Mouse (Mus musculus) limb, embryonic 10.5 days (tissue): ENCODE measurements around the gene Coa3. TPM values are rescaled to one million over a fixed set of nuclear protein-coding genes. Genes with fewer than 3 reads are reported as not detected.

Experiments used
- DNase-seq: peaks from one replicate; pipeline ENCODE4 v3.0.0-alpha.2; 2017; ENCODE audit warnings: low spot score
- H3K27ac ChIP-seq: fragments of 300-500 bp; sonication (generic); 2 replicates; pipeline ENCODE4 v1.5.1; 2016; ENCODE audit warnings: mild to moderate bottlenecking
- H3K27me3 ChIP-seq: fragments of 300-500 bp; sonication (generic); 2 replicates; pipeline ENCODE4 v1.6.1; 2016; ENCODE audit warnings: low read depth, mild to moderate bottlenecking; ENCODE audit not compliant: poor library complexity, severe bottlenecking
- H3K36me3 ChIP-seq: fragments of 300-500 bp; sonication (generic); 2 replicates; pipeline ENCODE4 v1.6.1; 2016; ENCODE audit warnings: mild to moderate bottlenecking, moderate library complexity
- H3K4me1 ChIP-seq: fragments of 300-500 bp; sonication (generic); 2 replicates; pipeline ENCODE4 v1.6.1; 2016
- H3K4me3 ChIP-seq: fragments of 300-500 bp; sonication (generic); 2 replicates; pipeline ENCODE4 v1.5.1; 2016; ENCODE audit warnings: mild to moderate bottlenecking, moderate library complexity
- H3K9me3 ChIP-seq: fragments of 300-500 bp; sonication (generic); replicated peaks from 2 replicates; pipeline ENCODE4 v1.6.1; 2016; ENCODE audit warnings: mild to moderate bottlenecking
- WGBS: fragments of 180-500 bp; shearing (Covaris S2); methylation state at CpG from one replicate; pipeline ENCODE4 v1.1.7; 2016; 5-methylcytosine and 5-hydroxymethylcytosine counted together
- polyA plus RNA-seq: library from polyadenylated mRNA; unstranded; fragments of >200 nt; fragmentation: Nextera tagmentation; extraction: Ambion mirVana; gene quantifications from 2 replicates; pipeline ENCODE4 v1.2.1, GENCODE M21; 2016

Gene Coa3
- polyA plus RNA-seq, 1 experiment from 2014 or later, result 187 TPM

GRCm38 (mm10) chr11:101307744-101308143 lies 28.8 kb upstream of the Coa3 start:
- Histone ChIP-seq H3K9me3 (no peaks in the 10 kb centered on the region), H3K27ac (no peak overlapping the region), H3K36me3 (no peaks in the 10 kb centered on the region), H3K4me3 (no peak overlapping the region), H3K27me3 (no peaks in the 10 kb centered on the region), H3K4me1 (no peaks in the 10 kb centered on the region)
- no peak for DNase-seq
- 43% methylated on average over 5 of the region's 5 CpGs for WGBS

- Histone ChIP-seq H3K4me3 (peak within 1 kb of the TSS; percentile 83), H3K27ac (peak within 1 kb of the TSS; percentile 84), H3K27me3 (no peaks in the 10 kb centered on the region), H3K36me3 (peaks cover 28% of the 10 kb centered on the region), H3K9me3 (no peaks in the 10 kb centered on the region), H3K4me1 (peaks cover 17% of the 10 kb centered on the region)
- DNase-seq, result peak; percentile 99
- WGBS, result 6% methylated on average over 39 of the region's 39 CpGs
These were observed 23.3 kb upstream of the Coa3 start, which contains the start of gene Becn1 for GRCm38 (mm10) chr11:101302004-101302798. Gene Becn1 (minus strand): TSS chr11:101302286.

- DNase-seq, result no peak
- Histone ChIP-seq H3K4me3 (peak overlapping the region; percentile 83), H3K9me3 (no peaks in the 10 kb centered on the region), H3K27me3 (no peaks in the 10 kb centered on the region), H3K27ac (peak overlapping the region; percentile 84), H3K4me1 (peaks cover 17% of the 10 kb centered on the region), H3K36me3 (peaks cover 34% of the 10 kb centered on the region)
- 13% methylated on average over 26 of the region's 26 CpGs for WGBS
These were observed 22.5 kb upstream of the Coa3 start for GRCm38 (mm10) chr11:101301299-101302003.

- peak overlapping the region; percentile 83 for H3K4me3 ChIP-seq
- WGBS, result 68% methylated on average over 7 of the region's 7 CpGs
- H3K27ac ChIP-seq, result no peak overlapping the region
These were observed 22.0 kb upstream of the Coa3 start for GRCm38 (mm10) chr11:101300881-101301280.

GRCm38 (mm10) chr11:101295191-101295590 lies 16.3 kb upstream of the Coa3 start:
- Histone ChIP-seq H3K9me3 (no peaks in the 10 kb centered on the region), H3K36me3 (peaks cover 94% of the 10 kb centered on the region)
- 96% methylated on average over 8 of the region's 8 CpGs for WGBS

More at GRCm38 (mm10) chr11:101300881-101301280, 22.0 kb upstream of the Coa3 start:
- Histone ChIP-seq H3K27me3 (no peaks in the 10 kb centered on the region), H3K4me1 (peaks cover 17% of the 10 kb centered on the region), H3K36me3 (peaks cover 39% of the 10 kb centered on the region), H3K9me3 (no peaks in the 10 kb centered on the region)
- no peak for DNase-seq

GRCm38 (mm10) chr11:101291231-101291630 lies 12.3 kb upstream of the Coa3 start:
- H3K36me3 ChIP-seq, result peaks cover 98% of the 10 kb centered on the region
- DNase-seq, result no peak
- no peaks in the 10 kb centered on the region for H3K27me3 ChIP-seq
- 96% methylated on average over 8 of the region's 8 CpGs for WGBS
- no peaks in the 10 kb centered on the region for H3K9me3 ChIP-seq
- H3K4me3 ChIP-seq, result no peak overlapping the region
- H3K4me1 ChIP-seq, result no peaks in the 10 kb centered on the region
- no peak overlapping the region for H3K27ac ChIP-seq

More at GRCm38 (mm10) chr11:101295191-101295590, 16.3 kb upstream of the Coa3 start:
- no peaks in the 10 kb centered on the region for H3K27me3 ChIP-seq
- H3K4me3 ChIP-seq, result no peak overlapping the region
- H3K4me1 ChIP-seq, result no peaks in the 10 kb centered on the region
- no peak for DNase-seq
- H3K27ac ChIP-seq, result no peak overlapping the region

- Histone ChIP-seq H3K27me3 (no peaks in the 10 kb centered on the region), H3K27ac (no peak overlapping the region), H3K36me3 (peaks cover 76% of the 10 kb centered on the region), H3K4me1 (no peaks in the 10 kb centered on the region), H3K4me3 (no peak overlapping the region), H3K9me3 (no peaks in the 10 kb centered on the region)
- DNase-seq, result no peak
- 87% methylated on average over 9 of the region's 9 CpGs for WGBS
These were observed 8.4 kb upstream of the Coa3 start for GRCm38 (mm10) chr11:101287306-101287705.

- Histone ChIP-seq H3K4me1 (peaks cover 6% of the 10 kb centered on the region), H3K27me3 (peaks cover 16% of the 10 kb centered on the region), H3K36me3 (peaks cover 41% of the 10 kb centered on the region), H3K27ac (no peak overlapping the region), H3K4me3 (no peak overlapping the region), H3K9me3 (no peaks in the 10 kb centered on the region)
- no peak for DNase-seq
- WGBS, result 77% methylated on average over 4 of the region's 4 CpGs
These were observed 4.9 kb upstream of the Coa3 start for GRCm38 (mm10) chr11:101283805-101284204.

- Histone ChIP-seq H3K36me3 (peaks cover 32% of the 10 kb centered on the region), H3K4me3 (no peak overlapping the region), H3K27me3 (peaks cover 16% of the 10 kb centered on the region), H3K9me3 (no peaks in the 10 kb centered on the region), H3K4me1 (peaks cover 13% of the 10 kb centered on the region), H3K27ac (no peak overlapping the region; the same call in 1 of the 2 replicates)
- WGBS, result 58% methylated on average over 5 of the region's 5 CpGs
- DNase-seq, result no peak
These were observed 4.0 kb upstream of the Coa3 start for GRCm38 (mm10) chr11:101282896-101283295.

- Histone ChIP-seq H3K9me3 (no peaks in the 10 kb centered on the region), H3K27ac (no peak overlapping the region), H3K4me3 (no peak overlapping the region), H3K27me3 (peaks cover 35% of the 10 kb centered on the region), H3K4me1 (peaks cover 33% of the 10 kb centered on the region), H3K36me3 (peaks cover 29% of the 10 kb centered on the region)
- WGBS, result 53% methylated on average over 7 of the region's 7 CpGs
- DNase-seq, result no peak
These were observed 1.9 kb upstream of the Coa3 start for GRCm38 (mm10) chr11:101280837-101281236.

- DNase-seq, result no peak
- Histone ChIP-seq H3K4me3 (peak overlapping the region; percentile 87), H3K4me1 (peaks cover 40% of the 10 kb centered on the region), H3K27me3 (peaks cover 41% of the 10 kb centered on the region), H3K36me3 (peaks cover 17% of the 10 kb centered on the region), H3K9me3 (no peaks in the 10 kb centered on the region), H3K27ac (peak overlapping the region; percentile 86)
- WGBS, result 62% methylated on average over 14 of the region's 14 CpGs
These were observed 267 bp upstream of the Coa3 start for GRCm38 (mm10) chr11:101279193-101279569.

GRCm38 (mm10) chr11:101277381-101278222 lies 1.3 kb downstream of the Coa3 start:
- H3K9me3 ChIP-seq, result no peaks in the 10 kb centered on the region
- H3K4me1 ChIP-seq, result peaks cover 40% of the 10 kb centered on the region
- peaks cover 17% of the 10 kb centered on the region for H3K36me3 ChIP-seq
- peak overlapping the region; percentile 86; the same call in 1 of the 2 replicates for H3K27ac ChIP-seq
- WGBS, result 72% methylated on average over 12 of the region's 12 CpGs
- peaks cover 47% of the 10 kb centered on the region for H3K27me3 ChIP-seq
- no peak for DNase-seq
- H3K4me3 ChIP-seq, result peak overlapping the region; percentile 87
